Mouse (Mus musculus) intestine, embryonic 14.5 days (tissue): ENCODE data around the gene Gigyf2. TPM values are rescaled to one million over a fixed set of nuclear protein-coding genes. Genes with fewer than 3 reads are reported as not detected.

Experiments used
- ATAC-seq: fragments of 200-750 bp; cut with Nextera tagmentation; replicated peaks from 2 replicates; pipeline ENCODE4 v1.8.0; 2017; ENCODE audit warnings: low read depth, moderate number of reproducible peaks, moderate TSS enrichment, moderate library complexity; ENCODE audit not compliant: low FRiP score, low TSS enrichment
- DNase-seq: peaks from one replicate; pipeline ENCODE4 v3.0.0-alpha.2; 2018; ENCODE audit warnings: low spot score
- H3K27ac ChIP-seq: fragments of 300-500 bp; sonication (generic); 2 replicates; pipeline ENCODE4 v1.5.1; 2014; ENCODE audit warnings: low read depth, mild to moderate bottlenecking, control low read depth
- H3K27me3 ChIP-seq: fragments of 300-500 bp; sonication (generic); replicated peaks from 2 replicates; pipeline ENCODE4 v1.6.1; 2014; ENCODE audit warnings: low read length, control low read depth; ENCODE audit not compliant: control insufficient read depth, insufficient read depth
- H3K36me3 ChIP-seq: fragments of 300-500 bp; sonication (generic); 2 replicates; pipeline ENCODE4 v1.6.1; 2014; ENCODE audit warnings: low read length, control low read depth; ENCODE audit not compliant: control insufficient read depth, insufficient read depth
- H3K4me1 ChIP-seq: fragments of 300-500 bp; sonication (generic); replicated peaks from 2 replicates; pipeline ENCODE4 v1.6.1; 2014; ENCODE audit warnings: low read length, control low read depth, mixed read lengths; ENCODE audit not compliant: control insufficient read depth, insufficient read depth
- H3K4me2 ChIP-seq: fragments of 300-500 bp; sonication (generic); 2 replicates; pipeline ENCODE4 v1.6.1; 2014; ENCODE audit warnings: low read length
- H3K4me3 ChIP-seq: fragments of 300-500 bp; sonication (generic); 2 replicates; pipeline ENCODE4 v1.5.1; 2014; ENCODE audit warnings: low read depth, low read length, control low read depth, mixed read lengths
- H3K9ac ChIP-seq: fragments of 300-500 bp; sonication (generic); 2 replicates; pipeline ENCODE4 v1.6.1; 2014; ENCODE audit warnings: mild to moderate bottlenecking, low read length
- H3K9me3 ChIP-seq: fragments of 300-500 bp; sonication (generic); 2 replicates; pipeline ENCODE4 v1.6.1; 2016; ENCODE audit warnings: low read length, control low read depth; ENCODE audit not compliant: control insufficient read depth
- WGBS: fragments of 180-500 bp; shearing (Covaris S2); extraction: QIAGEN DNeasy Blood & Tissue Kit; methylation state at CpG from one replicate; pipeline ENCODE4 v1.1.7; 2014; 5-methylcytosine and 5-hydroxymethylcytosine counted together
- polyA plus RNA-seq: library from polyadenylated mRNA; unstranded; fragments of >200 nt; fragmentation: Nextera tagmentation; extraction: Ambion mirVana; gene quantifications from 2 replicates; pipeline ENCODE4 v1.2.1, GENCODE M21; 2014

Gigyf2 gene
- polyA plus RNA-seq, 1 experiment from 2014 or later = 45.2 TPM

GRCm38 (mm10) chr1:87471914-87472313, 145.1 kb downstream of the Gigyf2 start:
- H3K4me3 ChIP-seq = no peak overlapping the region
- no peaks in the 10 kb centered on the region for H3K9me3 ChIP-seq
- no peak overlapping the region for H3K9ac ChIP-seq
- H3K4me1 ChIP-seq = no peaks in the 10 kb centered on the region
- no peak overlapping the region for H3K4me2 ChIP-seq
- ATAC-seq (no peak), DNase-seq (no peak)
- H3K36me3 ChIP-seq = no peaks in the 10 kb centered on the region
- H3K27ac ChIP-seq = no peak overlapping the region
- 80% methylated on average over 7 of the region's 7 CpGs for WGBS
- peaks cover 24% of the 10 kb centered on the region for H3K27me3 ChIP-seq

- no peak overlapping the region for H3K4me3 ChIP-seq
- DNase-seq (no peak), ATAC-seq (no peak)
- H3K27me3 ChIP-seq = peaks cover 24% of the 10 kb centered on the region
- no peaks in the 10 kb centered on the region for H3K9me3 ChIP-seq
- H3K4me1 ChIP-seq = no peaks in the 10 kb centered on the region
- no peak overlapping the region for H3K9ac ChIP-seq
- no peak overlapping the region for H3K27ac ChIP-seq
- WGBS = 77% methylated on average over 7 of the region's 7 CpGs
- no peaks in the 10 kb centered on the region for H3K36me3 ChIP-seq
- H3K4me2 ChIP-seq = no peak overlapping the region
These were observed 145.8 kb downstream of the Gigyf2 start for GRCm38 (mm10) chr1:87472576-87472975.

GRCm38 (mm10) chr1:87475076-87475895, 148.5 kb downstream of the Gigyf2 start:
- peaks cover 24% of the 10 kb centered on the region for H3K27me3 ChIP-seq
- H3K9me3 ChIP-seq = no peaks in the 10 kb centered on the region
- 4% methylated on average over 42 of the region's 42 CpGs for WGBS
- H3K4me1 ChIP-seq = no peaks in the 10 kb centered on the region
- H3K27ac ChIP-seq = no peak overlapping the region
- ATAC-seq (0 out of 2 replicates have a peak, but pooled peaks have one; percentile 52), DNase-seq (no peak)
- H3K4me3 ChIP-seq = peak overlapping the region; percentile 24
- H3K4me2 ChIP-seq = peak overlapping the region; percentile 53
- H3K9ac ChIP-seq = no peak overlapping the region
- H3K36me3 ChIP-seq = no peaks in the 10 kb centered on the region

DNA sequence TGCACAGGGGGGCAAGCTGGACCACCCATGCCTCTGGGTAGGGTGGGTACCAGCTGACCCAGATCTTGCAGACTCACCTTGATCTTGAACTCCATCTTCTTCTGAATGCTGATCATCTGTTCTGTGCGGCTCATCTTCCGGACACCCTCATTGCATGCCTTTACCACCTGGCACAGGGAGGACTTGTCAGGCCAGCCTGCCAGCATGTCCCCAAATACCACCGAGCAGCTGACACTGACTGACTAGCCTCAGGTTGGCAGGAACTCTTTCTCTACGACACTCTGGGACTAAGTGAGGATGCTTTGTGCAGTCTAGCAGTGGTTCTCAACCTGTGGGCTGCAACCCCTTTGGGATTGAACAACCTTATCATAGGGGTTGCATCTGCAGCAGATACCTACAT, 155.7 kb downstream of the Gigyf2 start:
- Histone ChIP-seq H3K9ac (no peak overlapping the region), H3K9me3 (no peaks in the 10 kb centered on the region), H3K4me1 (no peaks in the 10 kb centered on the region), H3K4me3 (no peak overlapping the region), H3K27ac (no peak overlapping the region), H3K4me2 (no peak overlapping the region), H3K27me3 (no peaks in the 10 kb centered on the region), H3K36me3 (no peaks in the 10 kb centered on the region)
- WGBS = 85% methylated on average over 4 of the region's 4 CpGs
- DNase-seq (no peak), ATAC-seq (no peak)

DNA sequence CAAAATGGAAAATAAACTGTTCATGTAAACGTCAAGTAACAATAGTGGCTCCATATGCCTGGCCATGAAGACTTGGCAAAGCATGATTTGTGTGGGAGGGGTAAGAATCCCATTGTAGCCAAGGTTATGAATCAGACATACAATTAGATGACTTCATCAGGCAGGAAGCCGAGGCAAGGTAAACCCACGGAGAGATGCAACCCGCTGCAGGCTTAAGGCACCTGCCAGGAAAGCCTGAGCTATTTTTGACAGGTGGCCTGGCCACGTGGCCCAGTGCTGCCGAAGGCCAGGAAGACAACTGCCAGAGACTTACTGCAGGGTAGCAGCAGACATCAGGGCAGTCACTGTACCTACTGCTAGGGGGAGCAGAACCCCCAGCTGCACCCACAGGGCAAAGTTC, 159.6 kb downstream of the Gigyf2 start:
- no peak overlapping the region for H3K9ac ChIP-seq
- H3K9me3 ChIP-seq = no peaks in the 10 kb centered on the region
- no peak overlapping the region for H3K4me2 ChIP-seq
- H3K36me3 ChIP-seq = no peaks in the 10 kb centered on the region
- no peak overlapping the region for H3K27ac ChIP-seq
- DNase-seq = no peak
- WGBS = 53% methylated on average over 6 of the region's 6 CpGs
- H3K4me3 ChIP-seq = no peak overlapping the region
- no peaks in the 10 kb centered on the region for H3K4me1 ChIP-seq
- ATAC-seq = no peak
- H3K27me3 ChIP-seq = no peaks in the 10 kb centered on the region

- no peaks in the 10 kb centered on the region for H3K4me1 ChIP-seq
- no peaks in the 10 kb centered on the region for H3K36me3 ChIP-seq
- WGBS = 82% methylated on average over 3 of the region's 3 CpGs
- H3K4me3 ChIP-seq = no peak overlapping the region
- no peak overlapping the region for H3K27ac ChIP-seq
- no peaks in the 10 kb centered on the region for H3K27me3 ChIP-seq
- no peaks in the 10 kb centered on the region for H3K9me3 ChIP-seq
- no peak overlapping the region for H3K4me2 ChIP-seq
- DNase-seq (no peak), ATAC-seq (no peak)
- no peak overlapping the region for H3K9ac ChIP-seq
These were observed 165.5 kb downstream of the Gigyf2 start for GRCm38 (mm10) chr1:87492285-87492684.

DNA sequence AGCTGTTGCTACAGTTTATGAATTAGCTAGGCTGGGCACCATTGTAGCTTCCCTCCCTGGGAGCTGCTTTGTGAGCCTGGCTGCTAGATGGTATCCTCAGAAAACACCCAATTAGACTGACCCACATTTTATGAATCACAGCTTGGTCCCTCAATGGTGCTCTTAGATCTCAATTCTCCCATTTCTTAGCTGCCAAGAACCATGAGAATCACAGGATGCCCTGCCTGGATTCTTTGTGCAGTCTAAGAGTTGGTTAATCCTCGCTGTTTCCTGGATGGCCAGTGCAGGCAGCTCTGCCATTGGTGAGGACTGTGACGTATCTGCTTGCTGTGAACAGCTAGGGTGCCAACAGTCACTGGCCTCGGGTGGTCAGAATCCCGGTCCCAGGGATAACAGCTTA, 166.7 kb downstream of the Gigyf2 start:
- H3K4me1 ChIP-seq = no peaks in the 10 kb centered on the region
- H3K9ac ChIP-seq = no peak overlapping the region
- no peak for DNase-seq
- H3K4me2 ChIP-seq = no peak overlapping the region
- no peaks in the 10 kb centered on the region for H3K9me3 ChIP-seq
- no peak overlapping the region for H3K4me3 ChIP-seq
- H3K36me3 ChIP-seq = no peaks in the 10 kb centered on the region
- 69% methylated on average over 4 of the region's 4 CpGs for WGBS
- ATAC-seq = no peak
- H3K27ac ChIP-seq = no peak overlapping the region
- no peaks in the 10 kb centered on the region for H3K27me3 ChIP-seq
